8 mouse cellular contexts compared by ENCODE assay signal in the genomic region with DNA sequence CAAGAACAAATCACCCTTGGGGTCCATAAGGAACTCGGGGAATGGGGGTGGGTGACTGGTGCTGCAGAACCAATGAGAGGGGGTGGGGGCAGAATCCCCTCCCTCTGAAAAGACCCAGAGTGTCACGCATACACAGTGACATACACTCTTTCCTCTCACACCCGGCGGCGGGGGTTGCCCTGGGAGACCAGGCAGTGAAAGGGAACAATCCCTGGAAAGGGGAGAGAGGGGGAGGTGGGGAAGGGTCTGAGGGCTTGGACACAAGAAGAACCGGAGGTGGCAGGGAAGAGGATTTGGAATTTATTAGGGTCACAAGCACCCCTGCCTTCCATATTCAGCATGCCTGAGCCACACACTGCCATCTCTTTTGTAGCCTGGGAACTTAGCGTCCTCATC. TPM values are rescaled to one million over a fixed set of nuclear protein-coding genes. Genes with fewer than 3 reads are reported as not detected.
A peak's percentile ranks its signal among the peaks of the same experiment; 100 is the strongest.
DNase-seq lines count a peak whose midpoint lies in the region; ATAC-seq and TF ChIP-seq lines count a peak whose summit lies in the region.

No protein-coding gene starts in this region.

- intact Hi-C loops in heart, postnatal 25 days (cut with DNase I) = loop anchor here (5.0 kb wide), 1 partner anchor 92 kb away; the partner anchor contains the start of gene H2-DMa

- H3K27ac ChIP-seq in heart, embryonic 16.5 days (ENCODE audit: low read length) = no peak overlapping the region
- peak overlapping the region; percentile 98 for H3K27ac ChIP-seq in forebrain, embryonic 15.5 days (replicated peaks)
- H3K27ac ChIP-seq in liver, postnatal 0 days (ENCODE audit: low read depth) = no peak overlapping the region

- peak overlapping the region; percentile 90 for H3K4me3 ChIP-seq in heart, embryonic 16.5 days (ENCODE audit: low read length)
- H3K4me3 ChIP-seq in forebrain, embryonic 15.5 days = peak overlapping the region; percentile 85
- no peak overlapping the region for H3K4me3 ChIP-seq in liver, postnatal 0 days (ENCODE audit: low read depth, low read length)

- DNase-seq in heart, postnatal 25 days (ENCODE audit: low spot score) = no peak
- peak; percentile 63 for DNase-seq in cerebellum, adult 9-10 months
- no peak for DNase-seq in liver, postnatal 0 days
- DNase-seq in ovary, adult 18-20 months (ENCODE audit: low spot score) = no peak
- DNase-seq in c-Kit-positive CD71-positive TER-119-positive erythroid progenitor cells, embryonic 14.5 days (ENCODE audit: low spot score) = no peak
- DNase-seq in B cell, adult 2 months = no peak

- H3K36me3 ChIP-seq in heart, embryonic 16.5 days (ENCODE audit: control insufficient read depth, insufficient read depth) = peaks cover 30% of the 10 kb centered on the region
- peaks cover 36% of the 10 kb centered on the region for H3K36me3 ChIP-seq in forebrain, embryonic 15.5 days
- peaks cover 38% of the 10 kb centered on the region for H3K36me3 ChIP-seq in liver, postnatal 0 days (replicated peaks; ENCODE audit: insufficient read depth, low read length)

- peaks cover 48% of the 10 kb centered on the region for H3K4me1 ChIP-seq in heart, embryonic 16.5 days (ENCODE audit: control insufficient read depth, insufficient read depth, low read length)
- H3K4me1 ChIP-seq in forebrain, embryonic 15.5 days = peaks cover 69% of the 10 kb centered on the region
- peaks cover 49% of the 10 kb centered on the region for H3K4me1 ChIP-seq in liver, postnatal 0 days (ENCODE audit: insufficient read depth)

- no peaks in the 10 kb centered on the region for H3K27me3 ChIP-seq in heart, embryonic 16.5 days (ENCODE audit: control insufficient read depth, insufficient read depth, low read length)
- H3K27me3 ChIP-seq in forebrain, embryonic 15.5 days = no peaks in the 10 kb centered on the region
- H3K27me3 ChIP-seq in liver, postnatal 0 days (ENCODE audit: insufficient read depth, low read length) = no peaks in the 10 kb centered on the region

- TF ChIP-seq CTCF in liver, postnatal 0 days (IDR thresholded peaks at IDR 0.05; ENCODE audit: low read depth) = no peak

- no peaks in the 10 kb centered on the region for H3K9me3 ChIP-seq in heart, embryonic 16.5 days (replicated peaks; ENCODE audit: control insufficient read depth, low read length)
- no peaks in the 10 kb centered on the region for H3K9me3 ChIP-seq in forebrain, embryonic 15.5 days
- no peaks in the 10 kb centered on the region for H3K9me3 ChIP-seq in liver, postnatal 0 days (ENCODE audit: low read length)

- peak overlapping the region; percentile 96; the same call in 1 of the 2 replicates for H3K9ac ChIP-seq in heart, embryonic 16.5 days (ENCODE audit: low read length)
- H3K9ac ChIP-seq in forebrain, embryonic 15.5 days (replicated peaks) = peak overlapping the region; percentile 91
- no peak overlapping the region; the same call in 1 of the 2 replicates for H3K9ac ChIP-seq in liver, postnatal 0 days (replicated peaks)

- no peak for ATAC-seq in heart, embryonic 16.5 days (replicated peaks; ENCODE audit: extremely low read depth, insufficient read depth, low FRiP score)
- peak; percentile 20 for ATAC-seq in forebrain, embryonic 15.5 days (replicated peaks)
- ATAC-seq in liver, postnatal 0 days = no peak

- TF ChIP-seq EP300 in liver, postnatal 0 days (IDR thresholded peaks at IDR 0.05; ENCODE audit: low read depth) = no peak

- peak overlapping the region; percentile 97 for H3K4me2 ChIP-seq in heart, embryonic 16.5 days (ENCODE audit: low read depth, low read length)
- peak overlapping the region; percentile 90 for H3K4me2 ChIP-seq in forebrain, embryonic 15.5 days (replicated peaks)
- peak overlapping the region; percentile 94; the same call in 1 of the 2 replicates for H3K4me2 ChIP-seq in liver, postnatal 0 days (ENCODE audit: low read depth, low read length)

- WGBS in heart, embryonic 16.5 days = 32% methylated on average over 7 of the region's 7 CpGs
- WGBS in forebrain, embryonic 15.5 days = 5% methylated on average over 7 of the region's 7 CpGs
- 55% methylated on average over 7 of the region's 7 CpGs for WGBS in liver, postnatal 0 days (ENCODE audit: insufficient replicate concordance)

RNA-seq across cellular contexts. Expression of gene Ring1, which starts 1.3 kb away (rescaled TPM):
- polyA plus RNA-seq in heart, embryonic 16.5 days (2015; fragmentation: Nextera tagmentation; extraction: Ambion mirVana) = 13.0 and 13.7 TPM in 2 replicates
- total RNA-seq in heart, postnatal 25 days (2021) = 10 to 100 TPM; 12.6 to 13.2 TPM
- polyA plus RNA-seq in forebrain, embryonic 15.5 days (2015; fragmentation: Nextera tagmentation; extraction: Ambion mirVana) = 21.9 and 22.9 TPM in 2 replicates
- polyA plus RNA-seq in liver, postnatal 0 days (2015; fragmentation: Nextera tagmentation; extraction: Ambion mirVana) = 6.0 and 7.1 TPM in 2 replicates

RNA-seq across cellular contexts. Expression of gene H2-Ke6, which starts 2.1 kb away (rescaled TPM):
- polyA plus RNA-seq in heart, embryonic 16.5 days (2015; fragmentation: Nextera tagmentation; extraction: Ambion mirVana) = 53.0 and 59.1 TPM in 2 replicates
- 100 to 1,000 TPM in 1 of 2 experiments, 10 to 100 TPM in 1; 98.1 to 100 TPM for total RNA-seq in heart, postnatal 25 days (2021)
- polyA plus RNA-seq in forebrain, embryonic 15.5 days (2015; fragmentation: Nextera tagmentation; extraction: Ambion mirVana) = 64.4 and 74.3 TPM in 2 replicates
- 49.1 and 51.6 TPM in 2 replicates for polyA plus RNA-seq in liver, postnatal 0 days (2015; fragmentation: Nextera tagmentation; extraction: Ambion mirVana)

RNA-seq across cellular contexts. Expression of gene Slc39a7, which starts 5.7 kb away (rescaled TPM):
- 108 and 119 TPM in 2 replicates for polyA plus RNA-seq in heart, embryonic 16.5 days (2015; fragmentation: Nextera tagmentation; extraction: Ambion mirVana)
- 10 to 100 TPM; 60.4 to 61.3 TPM for total RNA-seq in heart, postnatal 25 days (2021)
- polyA plus RNA-seq in forebrain, embryonic 15.5 days (2015; fragmentation: Nextera tagmentation; extraction: Ambion mirVana) = 148 and 156 TPM in 2 replicates
- 41.3 and 43.4 TPM in 2 replicates for polyA plus RNA-seq in liver, postnatal 0 days (2015; fragmentation: Nextera tagmentation; extraction: Ambion mirVana)

RNA-seq across cellular contexts. Expression of gene Rxrb, which starts 5.9 kb away (rescaled TPM):
- polyA plus RNA-seq in heart, embryonic 16.5 days (2015; fragmentation: Nextera tagmentation; extraction: Ambion mirVana) = 33.7 and 34.5 TPM in 2 replicates
- 10 to 100 TPM; 40.5 to 42.1 TPM for total RNA-seq in heart, postnatal 25 days (2021)
- polyA plus RNA-seq in forebrain, embryonic 15.5 days (2015; fragmentation: Nextera tagmentation; extraction: Ambion mirVana) = 58.2 and 64.5 TPM in 2 replicates
- polyA plus RNA-seq in liver, postnatal 0 days (2015; fragmentation: Nextera tagmentation; extraction: Ambion mirVana) = 16.2 and 16.4 TPM in 2 replicates

RNA-seq across cellular contexts. Expression of gene Col11a2, which starts 13.5 kb away (rescaled TPM):
- polyA plus RNA-seq in heart, embryonic 16.5 days (2015; fragmentation: Nextera tagmentation; extraction: Ambion mirVana) = 1.1 and 1.2 TPM in 2 replicates
- 1 to 10 TPM; 1.1 to 2.2 TPM for total RNA-seq in heart, postnatal 25 days (2021)
- 2.0 and 2.1 TPM in 2 replicates for polyA plus RNA-seq in forebrain, embryonic 15.5 days (2015; fragmentation: Nextera tagmentation; extraction: Ambion mirVana)
- polyA plus RNA-seq in liver, postnatal 0 days (2015; fragmentation: Nextera tagmentation; extraction: Ambion mirVana) = 0.21 and 0.47 TPM in 2 replicates
